Mouse (Mus musculus) stomach, embryonic 14.5 days (tissue): ENCODE data around the gene Fam102a. TPM values are rescaled to one million over a fixed set of nuclear protein-coding genes. Genes with fewer than 3 reads are reported as not detected.
A peak's percentile ranks its signal among the peaks of the same experiment; 100 is the strongest.

Experiments used
- ATAC-seq: fragments of 200-750 bp; cut with Nextera tagmentation; 2 replicates; pipeline ENCODE4 v1.8.0; 2017; ENCODE audit warnings: low read depth, moderate TSS enrichment; ENCODE audit not compliant: insufficient number of reproducible peaks, insufficient read depth, low FRiP score
- H3K27ac ChIP-seq: fragments of 300-500 bp; sonication (generic); 2 replicates; pipeline ENCODE4 v1.5.1; 2014; ENCODE audit warnings: mild to moderate bottlenecking, low read length, moderate library complexity, mixed read lengths
- H3K27me3 ChIP-seq: fragments of 300-500 bp; sonication (generic); 2 replicates; pipeline ENCODE4 v1.6.1; 2014; ENCODE audit warnings: low read length, control low read depth, mixed read lengths; ENCODE audit not compliant: control insufficient read depth, insufficient read depth
- H3K36me3 ChIP-seq: fragments of 300-500 bp; sonication (generic); 2 replicates; pipeline ENCODE4 v1.6.1; 2014; ENCODE audit warnings: mild to moderate bottlenecking, control low read depth, low read length, moderate library complexity, mixed read lengths; ENCODE audit not compliant: control insufficient read depth, insufficient read depth
- H3K4me1 ChIP-seq: fragments of 300-500 bp; sonication (generic); 2 replicates; pipeline ENCODE4 v1.6.1; 2014; ENCODE audit warnings: low read length, control low read depth, mixed read lengths; ENCODE audit not compliant: control insufficient read depth, insufficient read depth
- H3K4me2 ChIP-seq: fragments of 300-500 bp; sonication (generic); replicated peaks from 2 replicates; pipeline ENCODE4 v1.6.1; 2014; ENCODE audit warnings: low read depth, low read length, control low read depth
- H3K4me3 ChIP-seq: fragments of 300-500 bp; sonication (generic); 2 replicates; pipeline ENCODE4 v1.5.1; 2014; ENCODE audit warnings: low read depth, low read length, control low read depth
- H3K9ac ChIP-seq: fragments of 300-500 bp; sonication (generic); replicated peaks from 2 replicates; pipeline ENCODE4 v1.6.1; 2014; ENCODE audit warnings: low read depth, mild to moderate bottlenecking, control low read depth, low read length, moderate library complexity, mixed read lengths
- H3K9me3 ChIP-seq: fragments of 300-500 bp; sonication (generic); 2 replicates; pipeline ENCODE4 v1.6.1; 2016; ENCODE audit warnings: low read depth, low read length, control low read depth; ENCODE audit not compliant: control insufficient read depth
- WGBS: fragments of 180-500 bp; shearing (Covaris S2); extraction: QIAGEN DNeasy Blood & Tissue Kit; methylation state at CpG from one replicate; pipeline ENCODE4 v1.1.7; 2014; 5-methylcytosine and 5-hydroxymethylcytosine counted together
- polyA plus RNA-seq: library from polyadenylated mRNA; unstranded; fragments of >200 nt; fragmentation: Nextera tagmentation; extraction: Ambion mirVana; gene quantifications from 2 replicates; pipeline ENCODE4 v1.2.1, GENCODE M21; 2014

Fam102a gene
- polyA plus RNA-seq, 1 experiment from 2014 or later: 10.6 TPM

- no peaks in the 10 kb centered on the region for H3K36me3 ChIP-seq
- peaks cover 13% of the 10 kb centered on the region; the same call in 1 of the 2 replicates for H3K4me1 ChIP-seq
Observed at GRCm38 (mm10) chr2:32582830-32583799, 48.0 kb downstream of the Fam102a start.

DNA sequence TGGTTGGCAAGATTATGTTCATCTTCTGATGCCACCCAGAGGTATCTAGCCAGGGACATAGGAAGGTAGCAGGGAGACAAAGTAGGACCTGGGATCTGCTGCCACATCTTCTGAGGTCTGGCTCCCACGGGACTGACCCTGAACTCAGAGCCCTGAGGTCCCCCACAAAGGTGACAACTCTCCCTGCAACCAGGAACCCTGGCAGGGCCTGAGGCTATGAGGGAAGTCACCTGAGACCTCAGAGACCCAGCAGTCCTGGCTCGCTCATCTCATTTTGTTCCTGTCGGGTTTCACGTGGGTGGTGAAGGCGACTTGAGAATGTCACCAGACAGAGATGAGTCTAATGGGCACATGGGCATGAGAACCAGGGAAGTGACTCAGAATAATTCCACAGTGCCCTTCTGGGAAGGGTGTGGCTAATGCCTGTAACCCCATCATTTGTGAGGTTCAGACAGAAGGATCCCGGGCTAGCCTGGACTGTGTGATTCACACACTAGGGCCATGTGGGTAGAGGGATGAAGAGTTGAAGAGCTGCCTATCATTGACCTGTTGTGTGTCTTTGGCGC lies 50.1 kb downstream of the Fam102a start:
- H3K4me1 ChIP-seq: peaks cover 16% of the 10 kb centered on the region; the same call in 1 of the 2 replicates

More at GRCm38 (mm10) chr2:32582830-32583799, 48.0 kb downstream of the Fam102a start:
- H3K4me2 ChIP-seq: peak overlapping the region; percentile 40
- WGBS: 13% methylated on average over 37 of the region's 37 CpGs
- H3K27me3 ChIP-seq: 0 out of 2 replicates have a peak, but pooled peaks cover 4% of the 10 kb centered on the region
- H3K9me3 ChIP-seq: no peaks in the 10 kb centered on the region
- no peak overlapping the region for H3K9ac ChIP-seq
- H3K4me3 ChIP-seq: peak overlapping the region; percentile 5; the same call in 1 of the 2 replicates
- peak; percentile 67; the same call in 1 of the 2 replicates for ATAC-seq
- H3K27ac ChIP-seq: no peak overlapping the region

GRCm38 (mm10) chr2:32586871-32587351 lies 51.8 kb downstream of the Fam102a start, which contains the start of gene St6galnac4:
Gene St6galnac4, plus strand, starts transcription at chr2:32587095.
- Histone ChIP-seq H3K27me3 (no peaks in the 10 kb centered on the region), H3K27ac (peak within 1 kb of the TSS; percentile 64)
- WGBS: under 1% methylated on average over 38 of the region's 38 CpGs

More for the DNA sequence above, 50.1 kb downstream of the Fam102a start:
- no peak for ATAC-seq
- no peak overlapping the region for H3K4me3 ChIP-seq
- no peak overlapping the region for H3K27ac ChIP-seq
- H3K27me3 ChIP-seq: no peaks in the 10 kb centered on the region
- H3K9me3 ChIP-seq: no peaks in the 10 kb centered on the region
- H3K9ac ChIP-seq: no peak overlapping the region
- 82% methylated on average over 7 of the region's 7 CpGs for WGBS
- no peaks in the 10 kb centered on the region; the same call in 1 of the 2 replicates for H3K36me3 ChIP-seq
- no peak overlapping the region for H3K4me2 ChIP-seq

GRCm38 (mm10) chr2:32587731-32588321 lies 52.7 kb downstream of the Fam102a start:
- peak overlapping the region; percentile 40 for H3K9ac ChIP-seq
- peak overlapping the region; percentile 46 for H3K4me3 ChIP-seq
- ATAC-seq: no peak
- 27% methylated on average over 9 of the region's 9 CpGs for WGBS
- peak overlapping the region; percentile 72 for H3K4me2 ChIP-seq
- H3K27me3 ChIP-seq: no peaks in the 10 kb centered on the region
- H3K4me1 ChIP-seq: peaks cover 16% of the 10 kb centered on the region; the same call in 1 of the 2 replicates
- no peak overlapping the region; the same call in 1 of the 2 replicates for H3K27ac ChIP-seq
- H3K9me3 ChIP-seq: no peaks in the 10 kb centered on the region
- H3K36me3 ChIP-seq: no peaks in the 10 kb centered on the region; the same call in 1 of the 2 replicates

More at GRCm38 (mm10) chr2:32586871-32587351, 51.8 kb downstream of the Fam102a start, which contains the start of gene St6galnac4:
- Histone ChIP-seq H3K36me3 (no peaks in the 10 kb centered on the region; the same call in 1 of the 2 replicates), H3K9me3 (no peaks in the 10 kb centered on the region), H3K9ac (peak within 1 kb of the TSS; percentile 40), H3K4me1 (peaks cover 16% of the 10 kb centered on the region; the same call in 1 of the 2 replicates), H3K4me3 (peak within 1 kb of the TSS; percentile 46), H3K4me2 (peak within 1 kb of the TSS; percentile 72)
- ATAC-seq: peak; percentile 90

DNA sequence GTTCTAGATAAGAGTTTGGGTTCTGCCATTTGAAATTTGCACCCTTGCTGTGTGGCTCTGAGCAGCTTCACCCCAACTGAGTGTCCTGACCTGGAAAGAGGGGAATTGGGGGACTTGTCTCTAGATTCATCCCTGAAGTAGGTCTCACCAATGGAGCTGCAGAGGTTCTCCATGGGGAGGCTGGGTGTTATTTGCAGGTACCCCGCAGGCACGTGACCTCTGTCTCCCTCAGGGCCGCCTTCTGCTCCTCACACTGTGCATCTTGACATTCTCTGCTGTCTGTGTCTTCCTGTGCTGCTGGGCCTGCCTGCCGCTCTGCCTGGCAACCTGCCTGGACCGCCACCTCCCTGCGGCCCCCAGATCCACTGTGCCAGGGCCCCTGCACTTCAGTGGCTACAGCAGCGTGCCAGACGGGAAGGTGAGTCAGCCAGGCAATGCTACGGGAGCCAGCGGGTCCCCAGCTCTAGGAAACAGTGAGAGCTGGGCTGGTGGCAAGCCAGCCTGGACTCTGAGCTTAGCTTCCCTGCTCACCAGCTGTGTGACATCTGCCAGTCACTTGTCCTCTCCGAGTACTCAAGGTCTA lies 54.2 kb downstream of the Fam102a start:
- H3K27me3 ChIP-seq: no peaks in the 10 kb centered on the region
- no peaks in the 10 kb centered on the region for H3K9me3 ChIP-seq
- WGBS: 78% methylated on average over 11 of the region's 11 CpGs
- no peak for ATAC-seq
- H3K27ac ChIP-seq: no peak overlapping the region
- H3K4me3 ChIP-seq: no peak overlapping the region
- peaks cover 3% of the 10 kb centered on the region; the same call in 1 of the 2 replicates for H3K36me3 ChIP-seq
- no peak overlapping the region for H3K4me2 ChIP-seq
- H3K4me1 ChIP-seq: peaks cover 16% of the 10 kb centered on the region; the same call in 1 of the 2 replicates
- H3K9ac ChIP-seq: no peak overlapping the region

DNA sequence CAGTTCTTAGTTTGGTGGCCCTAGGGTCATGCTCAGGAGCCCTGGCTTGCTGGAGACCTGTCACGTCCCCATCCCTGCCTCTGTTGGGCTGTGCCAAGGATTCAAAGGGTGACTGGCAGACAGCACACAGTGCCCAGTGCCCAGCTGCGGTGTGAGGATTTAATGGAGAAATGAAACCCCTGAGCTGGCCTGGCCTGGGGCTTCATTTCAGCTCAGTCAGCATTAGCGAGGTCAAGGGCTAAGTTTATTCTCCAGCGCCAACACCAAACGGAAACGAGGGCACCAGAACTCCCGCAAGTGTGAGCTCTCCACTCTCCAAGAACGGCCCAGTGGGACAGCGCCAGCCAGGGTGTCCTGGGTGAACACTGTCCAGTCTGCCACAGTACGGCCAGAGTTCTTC lies 55.1 kb downstream of the Fam102a start:
- peaks cover 3% of the 10 kb centered on the region; the same call in 1 of the 2 replicates for H3K36me3 ChIP-seq
- no peaks in the 10 kb centered on the region for H3K27me3 ChIP-seq
- WGBS: 63% methylated on average over 10 of the region's 10 CpGs
- ATAC-seq: no peak
- H3K4me2 ChIP-seq: no peak overlapping the region
- peaks cover 16% of the 10 kb centered on the region; the same call in 1 of the 2 replicates for H3K4me1 ChIP-seq
- H3K4me3 ChIP-seq: no peak overlapping the region
- no peaks in the 10 kb centered on the region for H3K9me3 ChIP-seq
- no peak overlapping the region for H3K27ac ChIP-seq
- no peak overlapping the region for H3K9ac ChIP-seq

DNA sequence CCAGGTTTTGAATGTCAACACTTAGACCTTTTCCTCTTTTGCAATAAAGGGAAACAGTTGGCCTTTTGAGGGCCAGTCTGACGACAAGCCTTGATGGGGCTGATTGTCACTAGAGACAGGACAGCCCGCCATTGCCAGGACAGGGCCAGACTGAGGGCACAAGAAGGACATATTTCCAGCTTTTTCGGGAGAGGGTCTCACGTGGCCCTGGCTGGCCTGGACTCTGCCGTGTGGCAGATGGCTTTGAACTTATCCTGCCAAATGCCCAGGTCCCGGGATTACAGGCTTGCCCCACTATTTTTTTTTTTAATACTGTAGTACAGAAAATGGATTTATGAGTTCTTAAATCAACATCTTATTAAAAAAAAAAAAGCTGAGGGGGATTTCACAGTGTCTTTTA lies 56.1 kb downstream of the Fam102a start:
- 68% methylated on average over 6 of the region's 6 CpGs for WGBS
- no peak for ATAC-seq

More for the DNA sequence above, 56.1 kb downstream of the Fam102a start:
- H3K4me2 ChIP-seq: no peak overlapping the region
- H3K9ac ChIP-seq: no peak overlapping the region
- peaks cover 16% of the 10 kb centered on the region; the same call in 1 of the 2 replicates for H3K4me1 ChIP-seq
- no peak overlapping the region for H3K27ac ChIP-seq
- H3K9me3 ChIP-seq: no peaks in the 10 kb centered on the region
- no peaks in the 10 kb centered on the region for H3K27me3 ChIP-seq
- no peak overlapping the region for H3K4me3 ChIP-seq
- peaks cover 3% of the 10 kb centered on the region; the same call in 1 of the 2 replicates for H3K36me3 ChIP-seq
